Mouse (Mus musculus) heart, embryonic 12.5 days (tissue): ENCODE data around the gene Snx29. TPM values are rescaled to one million over a fixed set of nuclear protein-coding genes. Genes with fewer than 3 reads are reported as not detected.

Source experiments
- ATAC-seq: fragments of 200-750 bp; cut with Nextera tagmentation; 2 replicates; pipeline ENCODE4 v1.8.0; 2017; ENCODE audit warnings: moderate TSS enrichment, moderate library complexity; ENCODE audit not compliant: insufficient number of reproducible peaks, low FRiP score
- H3K27ac ChIP-seq: fragments of 300-500 bp; sonication (generic); 2 replicates; pipeline ENCODE4 v1.5.1; 2016; ENCODE audit warnings: mild to moderate bottlenecking, moderate library complexity; ENCODE audit not compliant: poor library complexity, severe bottlenecking
- H3K27me3 ChIP-seq: fragments of 300-500 bp; sonication (generic); replicated peaks from 2 replicates; pipeline ENCODE4 v1.6.1; 2016; ENCODE audit warnings: mild to moderate bottlenecking, moderate library complexity
- H3K36me3 ChIP-seq: fragments of 300-500 bp; sonication (generic); 2 replicates; pipeline ENCODE4 v1.6.1; 2016; ENCODE audit warnings: mild to moderate bottlenecking, moderate library complexity
- H3K4me1 ChIP-seq: fragments of 300-500 bp; sonication (generic); replicated peaks from 2 replicates; pipeline ENCODE4 v1.6.1; 2016; ENCODE audit warnings: mild to moderate bottlenecking
- H3K4me2 ChIP-seq: fragments of 300-500 bp; sonication (generic); 2 replicates; pipeline ENCODE4 v1.6.1; 2016; ENCODE audit warnings: mild to moderate bottlenecking, moderate library complexity
- H3K4me3 ChIP-seq: fragments of 300-500 bp; sonication (generic); 2 replicates; pipeline ENCODE4 v1.5.1; 2016; ENCODE audit warnings: mild to moderate bottlenecking
- H3K9ac ChIP-seq: fragments of 300-500 bp; sonication (generic); 2 replicates; pipeline ENCODE4 v1.6.1; 2016; ENCODE audit warnings: mild to moderate bottlenecking, moderate library complexity
- H3K9me3 ChIP-seq: fragments of 300-500 bp; sonication (generic); replicated peaks from 2 replicates; pipeline ENCODE4 v1.6.1; 2016; ENCODE audit warnings: mild to moderate bottlenecking, moderate library complexity
- WGBS: fragments of 180-500 bp; shearing (Covaris S2); methylation state at CpG from one replicate; pipeline ENCODE4 v1.1.7; 2016; 5-methylcytosine and 5-hydroxymethylcytosine counted together
- polyA plus RNA-seq: library from polyadenylated mRNA; unstranded; fragments of >200 nt; fragmentation: Nextera tagmentation; extraction: Ambion mirVana; gene quantifications from 2 replicates; pipeline ENCODE4 v1.2.1, GENCODE M21; 2016

Snx29 gene
- polyA plus RNA-seq, 1 experiment from 2014 or later, result 6.7 TPM

DNA sequence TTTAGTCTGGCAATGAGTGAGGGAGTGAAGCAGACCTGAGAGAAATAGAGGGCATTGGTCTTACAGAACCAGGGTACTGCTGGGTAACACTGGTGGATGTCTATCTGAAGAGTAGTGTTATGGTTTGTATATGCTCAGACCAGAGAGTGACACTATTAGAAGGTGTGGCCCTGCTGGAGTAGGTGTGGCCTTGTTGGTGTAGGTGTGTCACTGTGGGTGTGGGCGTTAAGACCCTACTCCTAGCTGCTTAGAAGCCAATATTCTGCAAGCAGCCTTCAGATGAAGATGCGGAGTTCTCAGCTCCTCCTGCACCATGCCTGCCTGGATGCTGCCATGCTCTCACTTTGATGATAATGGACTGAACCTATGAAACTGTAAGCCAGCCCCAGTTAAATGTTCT is 303.9 kb downstream of the Snx29 start:
- WGBS, result 80% methylated on average over 2 of the region's 2 CpGs
- H3K4me3 ChIP-seq, result no peak overlapping the region
- no peaks in the 10 kb centered on the region for H3K36me3 ChIP-seq
- no peaks in the 10 kb centered on the region for H3K4me1 ChIP-seq
- H3K9ac ChIP-seq, result no peak overlapping the region
- H3K27me3 ChIP-seq, result no peaks in the 10 kb centered on the region
- H3K9me3 ChIP-seq, result no peaks in the 10 kb centered on the region
- no peak for ATAC-seq
- no peak overlapping the region for H3K27ac ChIP-seq
- H3K4me2 ChIP-seq, result no peak overlapping the region

DNA sequence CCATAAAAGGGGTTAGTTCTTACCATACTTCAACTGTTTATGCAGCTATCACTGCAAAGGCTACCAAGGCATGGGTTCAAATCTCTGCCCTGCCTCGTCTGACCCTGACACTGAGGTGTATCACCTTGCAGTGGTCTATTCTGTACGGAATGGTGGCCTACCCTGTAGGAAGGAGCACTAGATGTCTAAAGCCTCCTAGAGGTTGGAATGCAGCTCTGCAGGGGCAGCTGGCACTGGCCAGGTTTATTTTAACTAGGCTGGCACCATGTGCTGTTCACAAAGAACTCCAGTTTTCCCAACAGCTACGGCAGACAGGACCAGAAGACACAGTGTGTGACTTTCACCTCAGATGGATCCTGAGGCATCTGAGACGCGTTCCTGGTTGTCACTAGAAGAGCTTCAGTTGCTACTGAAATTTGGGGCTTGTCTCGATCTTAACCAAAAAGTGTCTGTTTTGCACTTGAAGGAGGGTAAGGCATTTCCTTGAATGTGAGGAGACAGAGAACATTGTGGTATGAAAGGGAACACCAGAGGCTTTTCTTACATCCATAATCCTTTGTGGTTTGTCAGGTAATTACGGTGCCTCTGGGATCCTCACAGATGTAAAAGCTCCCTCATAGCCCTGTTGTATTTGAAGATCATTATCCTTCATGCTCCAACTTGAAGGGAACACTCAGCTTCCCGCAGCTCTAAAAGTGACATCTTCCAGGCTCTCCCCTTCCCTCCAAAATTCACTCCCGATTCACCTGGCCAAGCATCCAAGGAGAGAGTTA is 305.3 kb downstream of the Snx29 start:
- no peak overlapping the region for H3K4me3 ChIP-seq
- ATAC-seq, result no peak
- no peak overlapping the region for H3K4me2 ChIP-seq
- H3K4me1 ChIP-seq, result no peaks in the 10 kb centered on the region
- H3K36me3 ChIP-seq, result no peaks in the 10 kb centered on the region
- no peaks in the 10 kb centered on the region for H3K9me3 ChIP-seq
- H3K27ac ChIP-seq, result no peak overlapping the region
- WGBS, result 75% methylated on average over 9 of the region's 9 CpGs
- H3K27me3 ChIP-seq, result no peaks in the 10 kb centered on the region
- no peak overlapping the region for H3K9ac ChIP-seq

DNA sequence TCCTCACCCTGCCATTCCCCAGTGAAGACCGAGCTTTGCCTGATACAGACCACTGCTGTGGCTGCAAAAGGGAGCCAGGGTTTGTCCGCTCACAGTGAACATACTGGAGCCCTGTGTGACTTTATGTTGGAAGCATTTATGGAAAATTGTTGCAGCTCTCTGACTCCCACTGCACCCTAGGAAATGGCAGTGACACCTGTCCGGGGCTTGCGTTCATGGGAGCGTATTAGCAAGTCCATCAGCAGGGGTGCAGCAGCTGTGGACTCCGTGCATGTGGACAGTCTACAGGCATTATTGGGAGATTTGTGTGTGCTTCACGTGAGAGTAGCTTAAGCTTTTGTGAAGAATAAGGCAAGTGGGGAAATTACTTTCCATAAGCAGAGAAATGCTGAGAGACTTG is 307.0 kb downstream of the Snx29 start:
- ATAC-seq, result no peak
- Histone ChIP-seq H3K4me1 (no peaks in the 10 kb centered on the region), H3K27ac (no peak overlapping the region), H3K4me3 (no peak overlapping the region), H3K36me3 (no peaks in the 10 kb centered on the region), H3K4me2 (no peak overlapping the region), H3K27me3 (no peaks in the 10 kb centered on the region), H3K9me3 (no peaks in the 10 kb centered on the region), H3K9ac (no peak overlapping the region)
- 88% methylated on average over 7 of the region's 7 CpGs for WGBS

DNA sequence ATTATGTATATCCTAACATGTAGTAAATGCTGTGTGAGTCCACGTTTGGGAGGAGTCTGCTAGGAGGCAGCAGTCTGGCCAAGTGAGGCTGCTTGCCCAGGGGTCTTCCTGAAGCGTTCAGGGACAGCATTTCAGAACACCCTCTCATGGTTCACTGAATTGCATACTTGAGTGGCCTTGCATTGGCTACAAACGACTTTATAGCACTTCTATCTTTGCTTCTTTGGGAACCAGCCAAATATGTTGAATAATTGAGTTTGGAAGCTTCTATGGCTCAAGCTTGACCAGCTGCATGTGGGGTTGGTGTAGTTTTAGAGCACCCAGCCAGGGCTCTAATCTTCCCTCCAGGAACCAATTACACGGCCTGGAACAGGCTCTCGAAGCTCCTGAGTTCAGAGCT is 307.8 kb downstream of the Snx29 start:
- 56% methylated on average over 5 of the region's 5 CpGs for WGBS
- H3K9ac ChIP-seq, result no peak overlapping the region
- no peak overlapping the region for H3K4me2 ChIP-seq
- H3K4me1 ChIP-seq, result no peaks in the 10 kb centered on the region
- H3K27me3 ChIP-seq, result no peaks in the 10 kb centered on the region
- no peak overlapping the region for H3K27ac ChIP-seq
- ATAC-seq, result no peak
- no peaks in the 10 kb centered on the region for H3K36me3 ChIP-seq
- H3K9me3 ChIP-seq, result no peaks in the 10 kb centered on the region
- no peak overlapping the region for H3K4me3 ChIP-seq

DNA sequence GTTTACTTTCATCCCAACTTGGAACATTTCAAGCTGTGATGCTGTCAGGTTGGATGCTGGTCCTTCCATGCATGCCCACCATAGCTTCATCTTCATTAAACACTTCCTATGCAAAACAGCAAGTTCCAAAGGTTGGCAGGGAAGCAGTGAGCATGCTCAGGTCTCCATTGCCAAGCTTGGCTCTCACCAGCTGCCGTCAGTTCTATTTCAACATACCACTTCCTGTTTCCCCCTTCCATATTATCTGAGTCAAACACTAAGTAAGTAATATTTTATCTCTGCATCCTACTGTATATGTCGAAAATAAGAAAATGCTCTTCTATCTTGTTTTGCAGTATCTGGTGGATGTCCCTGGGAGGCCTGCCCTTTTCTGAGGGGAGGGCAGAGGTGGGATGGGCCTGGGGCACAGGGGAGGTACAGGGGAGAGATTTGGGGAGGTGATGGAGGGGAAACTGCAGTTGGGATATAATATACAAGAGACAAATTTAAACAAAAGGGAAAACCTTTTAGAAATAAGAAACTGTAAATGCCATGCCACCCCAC is 309.6 kb downstream of the Snx29 start:
- 41% methylated on average over 2 of the region's 2 CpGs for WGBS
- ATAC-seq, result no peak
- Histone ChIP-seq H3K27me3 (no peaks in the 10 kb centered on the region), H3K4me3 (no peak overlapping the region), H3K36me3 (no peaks in the 10 kb centered on the region), H3K4me1 (peaks cover 12% of the 10 kb centered on the region), H3K27ac (no peak overlapping the region), H3K9ac (no peak overlapping the region), H3K4me2 (no peak overlapping the region), H3K9me3 (no peaks in the 10 kb centered on the region)

DNA sequence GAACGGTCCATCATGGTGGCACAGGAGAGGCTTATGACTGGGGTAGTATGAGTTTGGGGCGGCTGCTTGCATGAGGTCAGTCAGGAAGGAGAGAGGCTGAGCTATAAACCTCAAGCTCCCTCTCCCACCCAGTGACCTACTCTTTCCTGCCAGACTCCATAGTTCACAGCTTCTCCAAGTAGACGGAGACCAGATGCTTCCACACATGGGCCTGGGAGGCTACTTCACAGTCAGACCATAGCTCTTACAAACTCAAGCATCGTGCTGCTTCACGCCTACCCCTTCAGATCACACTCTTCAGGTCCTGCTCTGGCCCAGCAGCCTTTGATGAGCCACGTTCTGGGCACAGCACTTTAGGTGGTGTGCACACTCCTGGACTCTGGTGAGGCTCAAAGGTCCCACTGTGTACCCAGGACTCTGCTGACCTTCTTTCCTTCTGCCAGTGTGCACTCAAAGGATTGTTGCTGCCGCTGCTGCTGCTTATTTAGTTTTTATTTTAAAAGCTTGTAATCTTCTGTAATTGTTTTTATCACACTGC is 313.6 kb downstream of the Snx29 start:
- WGBS, result 65% methylated on average over 7 of the region's 7 CpGs
- Histone ChIP-seq H3K36me3 (no peaks in the 10 kb centered on the region), H3K27me3 (no peaks in the 10 kb centered on the region), H3K9ac (no peak overlapping the region), H3K4me1 (peaks cover 20% of the 10 kb centered on the region), H3K4me3 (no peak overlapping the region), H3K4me2 (no peak overlapping the region), H3K9me3 (no peaks in the 10 kb centered on the region), H3K27ac (no peak overlapping the region)
- no peak for ATAC-seq

DNA sequence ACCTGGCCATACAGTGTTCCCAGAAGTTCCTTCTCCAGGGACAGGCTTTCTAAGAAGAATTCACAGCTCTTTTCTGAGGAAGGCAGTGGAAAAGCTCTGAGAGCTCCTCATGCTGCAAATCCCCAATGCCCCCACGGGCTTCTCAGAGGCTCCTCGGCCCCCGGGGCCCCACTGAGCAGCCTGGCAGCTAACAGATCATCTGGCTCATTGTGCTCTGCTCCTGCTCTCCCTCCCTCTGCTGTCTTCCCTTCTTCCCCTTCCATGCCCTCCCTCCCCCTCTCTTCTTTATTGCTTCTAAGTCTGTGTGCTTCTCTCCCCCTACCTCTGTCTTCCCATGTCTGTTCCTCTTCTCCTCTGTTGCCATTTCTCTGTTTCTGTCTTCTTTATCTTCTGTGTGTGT is 314.2 kb downstream of the Snx29 start:
- ATAC-seq, result no peak
- WGBS, result 7% methylated on average over 3 of the region's 3 CpGs
- H3K27ac ChIP-seq, result no peak overlapping the region

DNA sequence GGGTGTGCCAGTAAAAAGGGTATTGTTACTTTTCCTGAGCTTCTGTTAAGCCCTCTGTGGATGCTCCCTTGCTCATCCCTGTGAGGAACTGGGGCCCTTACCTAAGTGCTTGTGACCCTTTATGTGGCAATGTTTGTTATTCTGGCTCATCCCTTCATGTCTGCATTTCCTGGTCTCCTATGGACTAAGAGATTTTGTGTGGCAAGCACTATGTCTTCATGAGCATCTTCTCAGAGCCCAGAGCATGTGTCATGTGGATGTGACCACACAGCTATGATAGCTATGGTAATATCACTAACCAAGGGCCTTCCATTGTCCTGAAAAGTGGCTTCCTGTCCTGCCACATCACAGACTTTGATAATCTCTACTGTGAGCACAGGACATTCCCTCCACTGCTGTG is 315.1 kb downstream of the Snx29 start:
- no peak overlapping the region for H3K27ac ChIP-seq
- no peaks in the 10 kb centered on the region for H3K36me3 ChIP-seq
- H3K27me3 ChIP-seq, result no peaks in the 10 kb centered on the region
- H3K4me3 ChIP-seq, result no peak overlapping the region
- ATAC-seq, result no peak
- H3K9ac ChIP-seq, result no peak overlapping the region
- H3K4me1 ChIP-seq, result peaks cover 20% of the 10 kb centered on the region
- no peaks in the 10 kb centered on the region for H3K9me3 ChIP-seq
- no peak overlapping the region for H3K4me2 ChIP-seq

More for the DNA sequence above, 314.2 kb downstream of the Snx29 start:
- no peaks in the 10 kb centered on the region for H3K9me3 ChIP-seq
- H3K36me3 ChIP-seq, result no peaks in the 10 kb centered on the region
- no peak overlapping the region for H3K4me2 ChIP-seq
- H3K4me3 ChIP-seq, result no peak overlapping the region
- peaks cover 20% of the 10 kb centered on the region for H3K4me1 ChIP-seq
- no peaks in the 10 kb centered on the region for H3K27me3 ChIP-seq
- H3K9ac ChIP-seq, result no peak overlapping the region

DNA sequence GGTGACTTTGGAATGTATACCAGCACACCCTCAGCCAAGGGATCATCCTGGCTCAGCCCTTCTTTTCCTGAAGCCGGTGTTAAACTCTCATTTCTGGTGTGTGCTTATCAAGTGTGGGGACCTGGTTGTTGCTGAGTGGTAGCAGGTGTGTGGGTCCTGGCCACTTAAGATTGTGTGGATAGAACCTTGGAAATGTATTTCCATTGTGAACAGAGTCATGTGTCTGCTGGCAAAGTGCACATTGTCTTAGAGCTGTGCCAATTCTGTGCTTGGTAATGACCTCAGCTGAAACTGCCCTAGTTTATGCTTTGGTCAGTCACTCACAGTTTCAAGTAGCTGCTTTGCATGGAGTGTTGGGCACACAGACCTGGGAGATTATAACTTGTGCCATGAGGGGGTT is 316.0 kb downstream of the Snx29 start:
- H3K4me3 ChIP-seq, result no peak overlapping the region
- no peak for ATAC-seq
- H3K4me2 ChIP-seq, result no peak overlapping the region
- no peaks in the 10 kb centered on the region for H3K36me3 ChIP-seq
- no peak overlapping the region for H3K9ac ChIP-seq
- no peaks in the 10 kb centered on the region for H3K9me3 ChIP-seq
- WGBS, result 58% methylated on average over 1 of the region's 1 CpGs
- H3K27ac ChIP-seq, result no peak overlapping the region
- peaks cover 26% of the 10 kb centered on the region for H3K4me1 ChIP-seq
- no peaks in the 10 kb centered on the region for H3K27me3 ChIP-seq

DNA sequence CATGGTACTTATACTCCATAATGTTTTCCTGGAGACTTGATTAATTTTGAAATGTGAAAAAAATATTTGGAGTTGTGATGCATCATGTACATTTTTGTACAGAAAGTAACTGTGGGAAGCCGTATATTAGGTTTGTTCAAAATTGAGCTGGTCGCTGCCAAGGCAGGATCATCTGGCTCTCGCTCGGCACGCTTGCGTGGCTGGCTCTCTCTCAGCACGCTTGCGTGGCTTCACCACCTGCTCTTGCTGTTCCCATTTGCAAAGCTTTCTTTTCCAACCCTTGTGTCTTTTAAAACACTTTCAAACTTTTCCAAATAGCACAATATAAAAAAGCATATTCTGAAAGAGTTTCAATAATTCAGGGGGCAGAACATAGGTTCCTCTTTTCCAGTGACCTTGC is 317.2 kb downstream of the Snx29 start:
- no peak for ATAC-seq
- Histone ChIP-seq H3K27ac (no peak overlapping the region), H3K27me3 (no peaks in the 10 kb centered on the region), H3K36me3 (no peaks in the 10 kb centered on the region), H3K4me2 (no peak overlapping the region), H3K9me3 (no peaks in the 10 kb centered on the region), H3K4me1 (peaks cover 26% of the 10 kb centered on the region), H3K9ac (no peak overlapping the region), H3K4me3 (no peak overlapping the region)
- WGBS, result 91% methylated on average over 8 of the region's 8 CpGs

DNA sequence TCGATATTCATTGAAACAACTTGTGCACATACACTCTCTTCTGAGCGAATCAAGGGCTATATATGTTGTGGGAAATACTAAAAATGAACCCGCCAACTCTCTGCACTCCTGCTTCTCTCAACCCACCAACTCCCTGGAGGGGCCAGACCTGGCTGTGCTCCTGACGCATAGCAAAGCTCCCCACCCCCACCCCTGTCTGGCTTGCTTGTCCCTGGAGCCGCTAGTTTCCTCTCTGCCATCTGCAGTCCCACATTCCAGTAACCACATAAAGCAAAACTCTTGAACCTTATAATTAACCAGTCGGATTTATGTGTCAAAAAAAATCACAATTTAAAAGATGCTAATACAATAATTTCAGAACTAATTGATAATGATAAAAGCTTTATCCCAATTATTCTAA is 320.9 kb downstream of the Snx29 start:
- Histone ChIP-seq H3K4me3 (no peak overlapping the region), H3K9ac (no peak overlapping the region), H3K27me3 (no peaks in the 10 kb centered on the region), H3K36me3 (no peaks in the 10 kb centered on the region), H3K9me3 (no peaks in the 10 kb centered on the region), H3K27ac (no peak overlapping the region), H3K4me2 (no peak overlapping the region), H3K4me1 (peaks cover 6% of the 10 kb centered on the region)
- no peak for ATAC-seq
- 47% methylated on average over 6 of the region's 6 CpGs for whole genome bisulfite sequencing

DNA sequence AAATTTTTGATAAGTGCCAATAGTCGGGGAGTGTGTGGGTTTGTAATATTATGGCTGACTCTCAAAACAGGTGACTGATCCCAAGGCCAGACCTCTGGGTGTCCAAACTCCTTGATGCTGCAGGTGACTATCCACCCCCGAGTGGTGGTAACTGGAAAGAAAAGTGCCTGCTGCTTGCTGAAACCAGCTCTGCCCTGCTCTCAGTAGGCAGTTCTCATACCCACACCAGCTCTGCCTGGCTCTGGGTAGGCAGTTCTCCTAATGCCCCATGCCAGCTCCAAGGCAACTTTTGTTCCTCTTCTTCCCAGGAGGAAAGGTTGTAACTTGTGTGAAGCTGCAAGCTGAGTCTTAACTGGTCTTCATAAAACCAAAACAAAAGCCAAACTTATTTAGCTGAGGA is 321.7 kb downstream of the Snx29 start:
- Histone ChIP-seq H3K36me3 (no peaks in the 10 kb centered on the region), H3K4me3 (no peak overlapping the region), H3K27me3 (no peaks in the 10 kb centered on the region), H3K9ac (no peak overlapping the region), H3K4me2 (no peak overlapping the region), H3K9me3 (no peaks in the 10 kb centered on the region), H3K27ac (no peak overlapping the region), H3K4me1 (peaks cover 6% of the 10 kb centered on the region)
- 67% methylated on average over 2 of the region's 2 CpGs for WGBS
- ATAC-seq, result no peak
